Mouse (Mus musculus) mammary gland, adult 2 months (tissue): ENCODE data around the gene Ccdc191. TPM values are rescaled to one million over a fixed set of nuclear protein-coding genes. Genes with fewer than 3 reads are reported as not detected.

ENCODE experiments used
- polyA plus RNA-seq: library from polyadenylated mRNA; depleted of rRNA; stranded (reverse); fragments of >200 nt; gene quantifications from 2 replicates; pipeline ENCODE4 v1.2.3, GENCODE M21; 2012; ENCODE audit warnings: low replicate concordance; rRNA removed

Ccdc191 gene
- 1.0 and 2.1 TPM in 2 replicates for polyA plus RNA-seq

DNA sequence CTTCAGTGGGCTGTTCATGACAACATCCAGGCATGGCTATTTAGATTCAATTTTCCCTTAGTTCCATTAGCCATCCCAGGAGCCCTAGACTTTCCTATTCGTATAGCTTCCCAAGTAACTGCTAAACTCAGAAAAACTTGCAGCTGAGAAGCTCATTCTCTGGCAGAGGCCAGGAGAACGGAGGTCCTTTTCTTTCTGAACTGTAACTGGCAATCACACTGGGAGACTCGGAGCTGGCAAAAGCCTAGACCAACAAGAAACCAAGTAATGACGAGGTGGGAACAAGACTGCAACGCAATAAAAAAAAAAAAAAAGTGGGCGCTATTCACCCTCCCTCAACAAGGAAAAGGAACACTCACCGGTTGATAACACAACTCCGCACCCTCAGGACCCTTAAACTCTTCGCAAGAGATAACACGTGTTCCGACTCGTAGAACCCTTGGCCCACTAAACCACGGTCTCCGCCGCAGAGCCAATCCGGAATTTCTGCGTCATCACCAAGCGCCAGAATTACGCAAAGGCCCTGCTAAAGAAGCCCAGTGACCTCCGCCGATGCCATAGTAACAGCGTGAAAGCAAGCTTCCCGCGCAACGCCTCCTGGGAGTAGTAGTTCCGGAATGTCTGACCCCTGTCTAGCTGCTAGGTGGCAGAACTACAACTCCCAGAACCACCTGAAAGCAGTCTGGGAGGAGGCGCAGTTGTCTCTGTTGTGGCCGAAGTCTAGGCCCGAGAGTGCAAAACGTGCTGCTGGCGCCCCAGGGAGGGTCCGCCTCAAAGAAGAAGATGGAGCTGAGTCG is at the start of gene Ccdc191:
Gene Ccdc191 (plus strand): TSS at position 593 of the 797 bp plus-strand sequence.

DNA sequence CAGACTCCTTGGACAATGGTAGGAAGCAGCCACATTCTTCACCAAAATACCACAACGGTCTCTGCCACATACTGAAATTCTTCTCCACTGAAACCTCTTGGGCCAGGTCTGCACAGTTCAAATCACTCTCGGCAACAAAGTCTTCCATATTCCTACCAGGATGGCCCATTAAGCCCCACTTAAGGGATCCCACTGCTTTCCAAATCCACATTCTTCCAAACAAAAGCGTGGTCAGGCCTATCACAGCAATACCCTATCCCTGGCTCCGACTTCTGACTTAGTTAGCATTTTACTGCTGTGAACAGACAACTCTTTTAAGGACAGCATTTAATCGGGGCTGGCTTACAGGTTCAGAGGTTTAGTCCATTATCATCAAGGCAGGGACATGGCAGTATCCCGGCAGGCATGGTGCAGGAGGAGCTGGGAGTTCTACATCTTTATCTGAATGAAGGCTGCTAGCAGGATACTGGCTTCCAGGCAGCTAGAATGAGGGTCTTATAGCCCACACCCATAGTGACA is 36.8 kb downstream of the Ccdc191 start, which contains the start of gene Qtrt2:
Gene Qtrt2 (minus strand): TSS at position 469 of the 519 bp plus-strand sequence.

GRCm38 (mm10) chr16:43979328-43980109 is 89.9 kb downstream of the Ccdc191 start, which contains the start of gene Zdhhc23:
Gene Zdhhc23, minus strand, starts transcription at chr16:43979791.

Other genes starting within 250 kb of the Ccdc191 start
- gene Tigit, start 225.7 kb upstream of the Ccdc191 start, polyA plus RNA-seq, result 3.0 and 4.1 TPM in 2 replicates
- gene Drd3, start 135.8 kb upstream of the Ccdc191 start, polyA plus RNA-seq, result not detected in 2 replicates
- gene Qtrt2, start 37.0 kb downstream of the Ccdc191 start, polyA plus RNA-seq, result 13.4 and 20.2 TPM in 2 replicates
- 1.5 and 2.2 TPM in 2 replicates for gene Zdhhc23, start 90.0 kb downstream of the Ccdc191 start, polyA plus RNA-seq
- 0.31 and 0.93 TPM in 2 replicates for gene Gramd1c, start 173.5 kb downstream of the Ccdc191 start, polyA plus RNA-seq
- gene Atp6v1a, start 249.9 kb downstream of the Ccdc191 start, polyA plus RNA-seq, result 13.5 and 30.3 TPM in 2 replicates